ENCODE assay signal across 9 mouse cellular contexts in genomic region chr14:15881284-15881683, GRCm38 (mm10).
DNase-seq lines count a peak whose midpoint lies in the region; ATAC-seq lines count a peak whose summit lies in the region.
"Had no signal": no experiment of that assay in that cellular context is flagged by ENCODE, and none has a peak within 500 bp of the region (broad histone marks: within the 10 kb centered on the region; RNA-seq: fewer than 3 reads in every experiment).

No protein-coding gene starts in this region.

- no peak for ATAC-seq in heart, embryonic 11.5 days (replicated peaks; ENCODE audit: insufficient number of reproducible peaks, low FRiP score, low TSS enrichment)
- ATAC-seq in forebrain, embryonic 13.5 days = peak; percentile 66; the same call in 1 of the 2 replicates

- no peaks in the 10 kb centered on the region for H3K4me1 ChIP-seq in heart, embryonic 11.5 days (ENCODE audit: control insufficient read depth, insufficient read depth, low read length)
- no peaks in the 10 kb centered on the region for H3K4me1 ChIP-seq in forebrain, embryonic 13.5 days
- H3K4me1 ChIP-seq: limb, embryonic 13.5 days had no signal

- DNase-seq in heart, adult 18-20 months = peak; percentile 27 to 62
- DNase-seq in CD4-positive helper T cell, adult 2 months (ENCODE audit: low read depth, low spot score) = peak; percentile 62
- peak; percentile 10 for DNase-seq in adrenal gland, adult 8-10 months
- peak; percentile 37 to 51 for DNase-seq in kidney, postnatal 25 days
- peak; percentile 30 for DNase-seq in mesoderm, embryonic 11.5 days (ENCODE audit: low read depth, low spot score)
- peak; percentile 53 to 68 for DNase-seq in thymus, adult 18-20 months

- no peaks in the 10 kb centered on the region for H3K36me3 ChIP-seq in heart, embryonic 11.5 days (ENCODE audit: control insufficient read depth, insufficient read depth, low read length)
- H3K36me3 ChIP-seq in forebrain, embryonic 13.5 days (ENCODE audit: poor library complexity, severe bottlenecking) = no peaks in the 10 kb centered on the region
- H3K36me3 ChIP-seq: limb, embryonic 13.5 days had no signal

- H3K27me3 ChIP-seq in heart, embryonic 11.5 days (ENCODE audit: control insufficient read depth, insufficient read depth, low read length) = no peaks in the 10 kb centered on the region
- no peaks in the 10 kb centered on the region for H3K27me3 ChIP-seq in forebrain, embryonic 13.5 days
- H3K27me3 ChIP-seq: limb, embryonic 13.5 days had no signal

- no peak overlapping the region for H3K9ac ChIP-seq in heart, embryonic 11.5 days (ENCODE audit: low read depth, low read length)
- H3K9ac ChIP-seq in forebrain, embryonic 13.5 days = no peak overlapping the region
- H3K9ac ChIP-seq: limb, embryonic 13.5 days had no signal

- H3K9me3 ChIP-seq in heart, embryonic 11.5 days (replicated peaks; ENCODE audit: control insufficient read depth, low read length) = 0 out of 2 replicates have a peak, but pooled peaks cover 3% of the 10 kb centered on the region
- H3K9me3 ChIP-seq in forebrain, embryonic 13.5 days (replicated peaks) = no peaks in the 10 kb centered on the region
- H3K9me3 ChIP-seq: limb, embryonic 13.5 days had no signal

- H3K4me3 ChIP-seq in heart, embryonic 11.5 days (ENCODE audit: low read depth, low read length) = no peak overlapping the region
- no peak overlapping the region for H3K4me3 ChIP-seq in forebrain, embryonic 13.5 days
- H3K4me3 ChIP-seq: limb, embryonic 13.5 days had no signal

- WGBS in heart, embryonic 11.5 days (ENCODE audit: insufficient replicate concordance) = 43% methylated on average over 1 of the region's 1 CpGs
- 61% methylated on average over 1 of the region's 1 CpGs for WGBS in forebrain, embryonic 13.5 days

- no peak overlapping the region for H3K4me2 ChIP-seq in heart, embryonic 11.5 days
- no peak overlapping the region for H3K4me2 ChIP-seq in forebrain, embryonic 13.5 days
- H3K4me2 ChIP-seq: limb, embryonic 13.5 days had no signal

- no peak overlapping the region for H3K27ac ChIP-seq in heart, embryonic 11.5 days (ENCODE audit: low read depth, low read length)
- no peak overlapping the region for H3K27ac ChIP-seq in forebrain, embryonic 13.5 days
- H3K27ac ChIP-seq: limb, embryonic 13.5 days had no signal

Comparison
In these comparisons a context has a peak if more than half of its experiments do, and no peak if none do; other contexts are left out.
1. DNase-seq: peak in every context shown above with its lines; median percentile 62 in CD4-positive helper T cell, adult 2 months; 60 in thymus, adult 18-20 months; 44 in heart, adult 18-20 months; 44 in kidney, postnatal 25 days; 30 in mesoderm, embryonic 11.5 days; 10 in adrenal gland, adult 8-10 months.